Mouse (Mus musculus): Measurements from ENCODE around the gene Tbc1d2b. TPM values are rescaled to one million over a fixed set of nuclear protein-coding genes. Genes with fewer than 3 reads are reported as not detected.
A peak's percentile ranks its signal among the peaks of the same experiment; 100 is the strongest.

Tbc1d2b gene
- polyA plus RNA-seq, 1 experiment: 46.4 TPM

DNA sequence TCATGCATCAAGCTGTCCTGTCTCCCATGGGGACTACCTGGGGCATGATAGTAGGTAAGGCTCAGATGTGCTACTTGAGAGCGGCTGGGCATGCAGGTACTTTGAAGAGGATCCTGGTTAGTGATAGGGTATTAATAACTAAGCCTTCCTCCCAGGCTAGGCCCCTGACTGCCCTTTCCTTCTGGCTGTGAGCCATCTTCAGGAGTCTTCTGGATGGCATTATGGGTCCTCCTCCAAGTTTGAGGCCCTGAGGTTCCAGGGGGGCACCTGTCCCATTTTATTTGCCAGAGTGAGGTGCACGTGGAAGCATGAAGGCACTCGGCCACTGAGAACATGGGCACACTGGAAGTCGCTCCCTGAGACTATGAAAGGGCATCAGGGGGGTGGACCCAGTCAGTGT, 70.1 kb downstream of the Tbc1d2b start:
- Histone ChIP-seq H3K4me3 (replicated peaks; ENCODE audit: extremely low read depth, low read depth, low read length) (no peak overlapping the region), H3K4me1 (ENCODE audit: control insufficient read depth, insufficient read depth, low read length) (no peaks in the 10 kb centered on the region; the same call in 1 of the 2 replicates)
- DNase-seq: no peak
- TF ChIP-seq POLR2A (IDR thresholded peaks at IDR 0.05; ENCODE audit: borderline replicate concordance, extremely low read depth, low read depth, low read length) (no peak), CTCF (IDR thresholded peaks at IDR 0.05; ENCODE audit: insufficient read depth, low read length) (no peak)
- 92% methylated on average over 4 of the region's 4 CpGs for WGBS

DNA sequence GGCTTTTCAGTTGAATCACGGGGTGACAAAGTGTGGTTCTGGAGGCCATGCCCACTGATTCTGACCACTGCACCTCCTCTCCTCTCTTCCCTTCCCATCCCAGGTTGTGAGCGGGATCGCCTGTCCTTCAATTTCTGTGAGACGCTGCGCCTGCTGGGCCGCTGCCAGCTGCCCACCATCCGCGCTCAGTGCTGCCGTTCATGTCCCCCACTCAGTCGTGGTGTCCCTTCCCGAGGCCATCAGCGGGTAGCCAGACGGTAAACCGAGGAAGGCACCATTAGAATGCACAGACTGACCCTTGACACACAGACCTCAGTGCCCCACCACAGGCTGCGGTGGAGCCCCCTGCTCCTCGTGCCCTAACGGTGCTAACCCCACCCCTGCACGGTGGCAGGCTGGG, 71.0 kb downstream of the Tbc1d2b start:
- H3K4me1 ChIP-seq (ENCODE audit: control insufficient read depth, insufficient read depth, low read length): no peaks in the 10 kb centered on the region; the same call in 1 of the 2 replicates
- no peak for DNase-seq
- no peak for TF ChIP-seq CTCF (IDR thresholded peaks at IDR 0.05; ENCODE audit: insufficient read depth, low read length)
- TF ChIP-seq POLR2A (IDR thresholded peaks at IDR 0.05; ENCODE audit: borderline replicate concordance, extremely low read depth, low read depth, low read length): no peak
- no peak overlapping the region for H3K4me3 ChIP-seq (replicated peaks; ENCODE audit: extremely low read depth, low read depth, low read length)
- 96% methylated on average over 18 of the region's 18 CpGs for WGBS

DNA sequence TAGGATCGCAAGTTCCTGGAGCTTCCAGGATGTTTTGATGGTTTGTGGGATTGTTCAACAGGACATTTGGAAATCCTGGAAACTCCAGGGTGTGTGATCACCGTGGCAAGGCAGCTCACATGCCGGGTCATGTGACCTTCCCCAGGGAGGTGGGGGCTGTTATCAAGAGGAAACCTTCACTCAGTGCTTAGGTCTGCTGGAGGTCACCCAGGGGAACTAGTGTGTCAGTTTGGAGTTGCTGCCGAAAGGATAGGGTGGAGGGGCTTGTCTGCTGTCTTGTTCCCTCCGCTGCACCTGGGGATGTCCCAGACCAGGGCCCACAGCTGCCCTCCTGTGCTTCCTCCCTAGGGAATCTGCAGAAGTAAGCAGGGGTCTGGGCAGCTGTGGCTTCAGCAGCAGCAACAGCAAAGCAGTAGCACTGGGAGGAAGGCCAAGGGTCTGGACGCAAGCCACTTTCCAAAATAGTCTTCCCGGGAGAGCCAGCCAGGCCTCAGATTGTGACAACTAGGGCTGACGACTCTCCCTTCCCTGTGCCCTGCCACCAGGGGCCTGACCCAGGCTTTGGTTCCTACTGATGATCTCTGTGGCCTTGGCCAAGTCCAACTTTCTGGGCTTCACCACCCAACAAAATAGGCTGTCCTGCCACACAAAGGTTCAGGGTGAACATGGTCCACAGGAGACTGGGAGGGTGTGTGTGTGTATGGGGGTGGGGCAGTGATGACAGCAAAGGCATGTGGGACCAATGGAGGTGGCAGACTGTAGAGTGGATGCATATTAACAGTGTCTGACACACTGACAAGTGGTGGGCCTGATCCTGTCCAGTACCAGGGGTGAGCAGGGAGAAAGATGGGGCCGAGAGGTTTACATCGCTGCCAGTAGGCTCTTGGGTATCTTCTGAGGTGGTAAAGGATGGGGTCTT, 71.8 kb downstream of the Tbc1d2b start:
- WGBS: 44% methylated on average over 10 of the region's 10 CpGs
- no peaks in the 10 kb centered on the region; the same call in 1 of the 2 replicates for H3K4me1 ChIP-seq (ENCODE audit: control insufficient read depth, insufficient read depth, low read length)
- no peak for DNase-seq
- H3K4me3 ChIP-seq (replicated peaks; ENCODE audit: extremely low read depth, low read depth, low read length): no peak overlapping the region
- TF ChIP-seq CTCF (IDR thresholded peaks at IDR 0.05; ENCODE audit: insufficient read depth, low read length) (no peak), POLR2A (IDR thresholded peaks at IDR 0.05; ENCODE audit: borderline replicate concordance, extremely low read depth, low read depth, low read length) (no peak)

DNA sequence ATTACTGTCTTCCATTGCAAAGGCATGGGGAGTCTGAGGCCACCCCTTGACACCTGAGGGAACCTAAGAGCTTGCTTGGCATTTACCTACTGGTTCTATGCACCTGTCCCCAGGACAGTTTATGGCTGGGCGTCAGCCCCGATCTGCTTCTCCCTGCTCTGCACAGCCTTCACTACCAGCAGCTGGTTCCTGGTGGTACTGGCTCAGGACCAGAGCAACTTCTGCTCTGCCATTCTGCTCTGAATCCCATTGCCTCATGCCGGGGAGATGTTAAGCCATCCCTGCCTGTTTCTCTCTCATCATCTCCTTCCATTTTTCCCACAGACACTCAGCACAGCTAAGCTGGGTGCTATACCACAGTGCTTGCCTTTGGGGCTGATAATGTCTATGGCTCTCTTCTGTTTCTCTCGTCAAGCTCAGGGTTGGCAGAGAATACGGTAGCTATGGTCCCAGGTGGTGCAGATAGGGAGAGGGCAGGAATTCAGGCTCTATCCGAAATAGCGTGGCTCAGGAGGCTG, 72.7 kb downstream of the Tbc1d2b start:
- H3K4me3 ChIP-seq (replicated peaks; ENCODE audit: extremely low read depth, low read depth, low read length): no peak overlapping the region
- WGBS: 71% methylated on average over 7 of the region's 7 CpGs
- no peak for TF ChIP-seq POLR2A (IDR thresholded peaks at IDR 0.05; ENCODE audit: borderline replicate concordance, extremely low read depth, low read depth, low read length)
- TF ChIP-seq CTCF (IDR thresholded peaks at IDR 0.05; ENCODE audit: insufficient read depth, low read length): no peak
- no peaks in the 10 kb centered on the region; the same call in 1 of the 2 replicates for H3K4me1 ChIP-seq (ENCODE audit: control insufficient read depth, insufficient read depth, low read length)
- no peak for DNase-seq

DNA sequence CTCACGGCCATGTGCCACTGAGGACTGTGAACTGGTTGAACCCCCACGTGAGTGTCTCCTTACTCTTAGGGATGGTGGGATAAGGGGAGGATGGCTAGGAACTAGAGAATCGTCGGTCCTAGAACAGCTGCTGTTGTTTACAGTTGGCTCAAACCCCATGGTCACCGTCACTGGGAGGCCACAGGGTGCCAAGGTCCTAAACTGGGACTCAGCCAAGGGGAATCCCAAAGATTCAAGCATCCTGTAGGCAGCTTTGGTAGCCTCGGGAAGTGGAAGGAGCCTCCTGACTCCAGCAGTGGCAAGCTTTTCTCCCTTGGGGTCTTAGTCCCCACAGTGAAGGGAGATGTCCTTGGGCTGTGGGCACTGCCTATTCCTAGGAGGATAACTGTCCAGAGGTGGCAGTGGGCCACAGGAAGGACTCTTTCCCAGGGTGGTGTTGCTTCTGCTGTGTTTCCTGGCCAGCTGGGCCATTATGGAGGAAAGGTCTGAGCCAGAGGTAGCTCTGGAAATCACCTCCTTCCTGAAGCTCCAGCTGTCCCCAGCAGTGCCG, 73.4 kb downstream of the Tbc1d2b start:
- Histone ChIP-seq H3K4me1 (ENCODE audit: control insufficient read depth, insufficient read depth, low read length) (no peaks in the 10 kb centered on the region; the same call in 1 of the 2 replicates), H3K4me3 (replicated peaks; ENCODE audit: extremely low read depth, low read depth, low read length) (no peak overlapping the region)
- TF ChIP-seq CTCF (IDR thresholded peaks at IDR 0.05; ENCODE audit: insufficient read depth, low read length): no peak
- no peak for TF ChIP-seq POLR2A (IDR thresholded peaks at IDR 0.05; ENCODE audit: borderline replicate concordance, extremely low read depth, low read depth, low read length)
- DNase-seq: no peak
- WGBS: 40% methylated on average over 7 of the region's 7 CpGs

DNA sequence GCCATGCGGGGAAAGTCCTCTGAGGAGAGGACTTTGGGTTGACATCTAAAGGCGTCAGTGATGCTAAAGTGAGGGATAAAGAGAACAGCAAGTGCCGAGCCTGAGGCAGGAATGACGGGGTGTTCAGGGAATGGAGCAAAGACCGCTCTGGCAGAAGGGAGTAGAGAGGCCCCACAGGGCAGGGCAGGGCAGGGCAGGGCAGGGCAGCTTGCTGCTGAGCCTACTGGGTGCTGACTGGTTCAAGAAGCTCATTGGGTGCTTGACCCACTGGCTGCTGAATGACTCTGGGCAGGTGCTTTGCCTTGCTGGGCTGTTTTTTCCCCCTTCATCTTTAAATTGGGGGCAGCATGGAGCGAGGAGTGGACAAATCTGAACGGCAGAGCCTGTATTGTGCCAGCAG, 74.3 kb downstream of the Tbc1d2b start:
- no peaks in the 10 kb centered on the region; the same call in 1 of the 2 replicates for H3K4me1 ChIP-seq (ENCODE audit: control insufficient read depth, insufficient read depth, low read length)
- WGBS: 78% methylated on average over 7 of the region's 7 CpGs
- no peak overlapping the region for H3K4me3 ChIP-seq (replicated peaks; ENCODE audit: extremely low read depth, low read depth, low read length)
- no peak for DNase-seq
- TF ChIP-seq CTCF (IDR thresholded peaks at IDR 0.05; ENCODE audit: insufficient read depth, low read length) (no peak), POLR2A (IDR thresholded peaks at IDR 0.05; ENCODE audit: borderline replicate concordance, extremely low read depth, low read depth, low read length) (no peak)

DNA sequence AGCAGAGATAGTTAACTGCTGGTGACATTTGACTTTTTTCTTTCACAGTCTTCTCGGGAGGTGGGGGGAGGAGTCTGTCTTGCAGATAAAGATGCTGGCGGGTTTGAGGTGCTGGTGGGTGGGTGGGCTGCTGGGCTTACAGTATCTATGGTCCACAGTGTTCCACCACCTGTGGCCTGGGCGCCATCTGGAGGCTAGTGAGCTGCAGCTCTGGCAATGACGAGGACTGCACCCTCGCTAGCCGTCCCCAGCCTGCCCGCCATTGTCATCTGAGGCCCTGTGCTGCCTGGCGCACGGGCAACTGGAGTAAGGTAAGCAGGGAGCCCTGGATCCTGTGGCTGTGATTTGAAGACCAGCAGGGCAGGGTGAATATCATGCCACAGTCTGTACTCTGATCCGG, 75.6 kb downstream of the Tbc1d2b start:
- 69% methylated on average over 10 of the region's 10 CpGs for WGBS
- TF ChIP-seq POLR2A (IDR thresholded peaks at IDR 0.05; ENCODE audit: borderline replicate concordance, extremely low read depth, low read depth, low read length) (no peak), CTCF (IDR thresholded peaks at IDR 0.05; ENCODE audit: insufficient read depth, low read length) (0 out of 2 replicates have a peak, but pooled peaks have one; percentile 6)
- no peaks in the 10 kb centered on the region; the same call in 1 of the 2 replicates for H3K4me1 ChIP-seq (ENCODE audit: control insufficient read depth, insufficient read depth, low read length)
- H3K4me3 ChIP-seq (replicated peaks; ENCODE audit: extremely low read depth, low read depth, low read length): no peak overlapping the region
- DNase-seq: no peak

DNA sequence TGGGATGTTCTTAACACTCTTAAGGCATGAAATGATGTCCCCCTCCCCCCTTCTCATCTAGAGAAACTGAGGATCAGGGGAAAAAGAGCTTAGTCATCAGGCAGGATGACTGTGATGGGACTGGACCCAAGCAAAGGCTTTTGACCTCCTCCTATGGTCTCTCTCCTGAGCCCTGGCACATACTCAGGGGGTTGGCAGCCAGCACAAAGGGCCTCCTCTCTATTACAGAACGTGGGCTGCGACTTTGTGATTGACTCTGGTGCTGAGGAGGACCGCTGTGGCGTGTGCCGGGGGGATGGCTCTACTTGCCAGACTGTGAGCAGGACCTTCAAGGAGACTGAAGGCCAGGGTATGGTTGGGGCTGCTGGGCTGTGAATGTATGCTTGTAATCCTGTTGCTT, 81.2 kb downstream of the Tbc1d2b start:
- no peak for TF ChIP-seq CTCF (IDR thresholded peaks at IDR 0.05; ENCODE audit: insufficient read depth, low read length)
- TF ChIP-seq POLR2A (IDR thresholded peaks at IDR 0.05; ENCODE audit: borderline replicate concordance, extremely low read depth, low read depth, low read length): no peak
- WGBS: 79% methylated on average over 5 of the region's 5 CpGs
- DNase-seq: no peak

DNA sequence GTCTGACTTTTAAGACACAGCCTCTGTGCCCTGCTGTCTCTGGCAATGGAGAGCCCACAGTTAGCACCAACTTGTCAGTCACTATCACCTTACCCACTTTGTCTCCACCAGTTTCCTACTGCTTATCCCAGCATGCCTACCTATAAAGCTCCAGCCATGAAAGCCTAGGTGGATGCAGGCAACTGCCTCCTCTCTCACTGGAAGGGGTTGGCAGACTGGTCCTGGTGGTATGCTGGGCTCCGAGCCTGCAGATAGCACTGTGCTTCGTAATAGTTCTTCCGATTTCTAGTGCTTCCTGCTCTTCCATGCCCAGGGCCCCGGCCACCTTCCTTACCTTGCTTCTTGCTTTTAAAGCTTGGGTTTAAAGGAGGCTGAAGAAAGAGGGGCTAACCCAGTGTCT, 81.7 kb downstream of the Tbc1d2b start:
- no peaks in the 10 kb centered on the region for H3K4me1 ChIP-seq (ENCODE audit: control insufficient read depth, insufficient read depth, low read length)
- WGBS: 89% methylated on average over 4 of the region's 4 CpGs
- no peak for DNase-seq
- H3K4me3 ChIP-seq (replicated peaks; ENCODE audit: extremely low read depth, low read depth, low read length): no peak overlapping the region
- no peak for TF ChIP-seq CTCF (IDR thresholded peaks at IDR 0.05; ENCODE audit: insufficient read depth, low read length)

More for the DNA sequence above, 81.2 kb downstream of the Tbc1d2b start:
- no peaks in the 10 kb centered on the region for H3K4me1 ChIP-seq (ENCODE audit: control insufficient read depth, insufficient read depth, low read length)
- H3K4me3 ChIP-seq (replicated peaks; ENCODE audit: extremely low read depth, low read depth, low read length): no peak overlapping the region

Measured in lung, adult 2 months (tissue).